Mouse (Mus musculus) cortical plate, adult 2 months (tissue): ENCODE results near the gene Mvd.

ENCODE experiments used
- CTCF ChIP-seq: fragments of 200-500 bp; IDR thresholded peaks from 2 replicates; pipeline ENCODE4 v1.5.1; 2011; ENCODE audit warnings: mild to moderate bottlenecking, control low read depth, low read length; ENCODE audit not compliant: insufficient read depth; ENCODE audit errors: extremely low read depth
- POLR2A ChIP-seq: fragments of 200-500 bp; IDR thresholded peaks from 2 replicates; pipeline ENCODE4 v1.6.1; 2011; ENCODE audit warnings: mild to moderate bottlenecking, low read length, control low read depth; ENCODE audit not compliant: insufficient read depth; ENCODE audit errors: extremely low read depth

DNA sequence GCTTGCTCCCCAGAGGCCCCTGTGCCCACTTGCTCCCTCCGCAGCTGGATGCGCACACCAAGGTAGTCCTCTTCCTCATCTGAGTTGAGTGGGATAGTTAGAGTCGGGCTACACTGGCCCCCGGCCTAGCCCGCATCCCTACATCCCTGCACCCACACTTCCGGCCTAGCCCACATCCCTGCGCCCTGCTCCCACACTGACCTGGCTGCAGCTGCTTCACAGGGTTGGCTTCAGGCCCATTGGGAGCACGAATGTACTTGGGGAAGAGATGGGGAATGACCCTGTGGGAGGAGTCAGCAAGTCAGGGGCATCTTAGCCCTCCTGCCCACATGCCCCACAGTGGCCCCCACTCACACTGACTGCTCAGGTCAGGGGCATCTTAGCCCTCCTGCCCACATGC is 39.2 kb upstream of the Mvd start:
- no peak for TF ChIP-seq CTCF
- no peak for TF ChIP-seq POLR2A
